Comparison of ENCODE assay signal across 11 mouse cellular contexts in genomic region chr5:110203164-110203895, GRCm38 (mm10). TPM values are rescaled to one million over a fixed set of nuclear protein-coding genes. Genes with fewer than 3 reads are reported as not detected.
DNase-seq lines count a peak whose midpoint lies in the region; ATAC-seq and TF ChIP-seq lines count a peak whose summit lies in the region.
"Had no signal": no experiment of that assay in that cellular context is flagged by ENCODE, and none has a peak within 500 bp of the region (broad histone marks: within the 10 kb centered on the region; RNA-seq: fewer than 3 reads in every experiment).

No protein-coding gene starts in this region.

- no peak for TF ChIP-seq EP300 in MEL (IDR thresholded peaks at IDR 0.05; ENCODE audit: low read depth in 1 of 2, low read length in 2 of 2)

- no peaks in the 10 kb centered on the region for H3K9me3 ChIP-seq in liver, embryonic 13.5 days (replicated peaks)
- no peaks in the 10 kb centered on the region for H3K9me3 ChIP-seq in liver, embryonic 11.5 days (ENCODE audit: control insufficient read depth, low read length)
- H3K9me3 ChIP-seq in MEL (replicated peaks; ENCODE audit: insufficient read depth, low read length), result no peaks in the 10 kb centered on the region
- H3K9me3 ChIP-seq in heart, embryonic 10.5 days, result no peaks in the 10 kb centered on the region
- H3K9me3 ChIP-seq: G1E; neural tube, embryonic 15.5 days had no signal

- TF ChIP-seq RAD21 in MEL (IDR thresholded peaks at IDR 0.05; ENCODE audit: low read depth, low read length), result peak; percentile 44

- peak; percentile 43 to 62 (median 44) for TF ChIP-seq CTCF in MEL (IDR thresholded peaks at IDR 0.05 in 2 of 3, conservative IDR thresholded peaks at IDR 0.05 in 1 of 3; ENCODE audit: control insufficient read depth in 1 of 3, insufficient read depth in 1 of 3, low read depth in 2 of 3, low read length in 3 of 3, poor library complexity in 1 of 3, severe bottlenecking in 1 of 3)

- H3K27me3 ChIP-seq in liver, embryonic 13.5 days, result no peaks in the 10 kb centered on the region
- H3K27me3 ChIP-seq in liver, embryonic 11.5 days (replicated peaks; ENCODE audit: control insufficient read depth, insufficient read depth, low read length), result no peaks in the 10 kb centered on the region
- no peaks in the 10 kb centered on the region for H3K27me3 ChIP-seq in MEL (ENCODE audit: control insufficient read depth in 1 of 2, insufficient read depth in 2 of 2, low read length in 2 of 2)
- no peaks in the 10 kb centered on the region for H3K27me3 ChIP-seq in heart, embryonic 10.5 days (ENCODE audit: insufficient read depth, poor library complexity, severe bottlenecking)
- H3K27me3 ChIP-seq: neural tube, embryonic 15.5 days had no signal

- no peaks in the 10 kb centered on the region for H3K79me2 ChIP-seq in MEL (ENCODE audit: control insufficient read depth, insufficient read depth, low read length, poor library complexity)

- no peak overlapping the region for H3K9ac ChIP-seq in liver, embryonic 13.5 days
- no peak overlapping the region for H3K9ac ChIP-seq in liver, embryonic 11.5 days (ENCODE audit: low read depth, low read length)
- H3K9ac ChIP-seq in MEL (ENCODE audit: control insufficient read depth, low read depth, low read length, poor library complexity, severe bottlenecking), result no peak overlapping the region
- H3K9ac ChIP-seq: neural tube, embryonic 15.5 days had no signal

- no peak for ATAC-seq in liver, embryonic 13.5 days (ENCODE audit: low read depth)
- no peak for ATAC-seq in liver, embryonic 11.5 days (replicated peaks; ENCODE audit: low FRiP score)
- ATAC-seq in megakaryocyte, adult 5-6 weeks (ENCODE audit: poor library complexity, severe bottlenecking), result 0 out of 2 replicates have a peak, but pooled peaks have one; percentile 21

- no peak overlapping the region for H3K4me2 ChIP-seq in liver, embryonic 13.5 days
- no peak overlapping the region for H3K4me2 ChIP-seq in liver, embryonic 11.5 days
- H3K4me2 ChIP-seq: neural tube, embryonic 15.5 days had no signal

- peaks cover 73% of the 10 kb centered on the region for H3K36me3 ChIP-seq in liver, embryonic 13.5 days
- H3K36me3 ChIP-seq in liver, embryonic 11.5 days (ENCODE audit: control insufficient read depth, insufficient read depth, low read length), result peaks cover 48% of the 10 kb centered on the region
- peaks cover 0 to 5% of the 10 kb centered on the region in 2 experiments; a peak in 2 of 4 replicates for H3K36me3 ChIP-seq in MEL (ENCODE audit: control insufficient read depth in 1 of 2, insufficient read depth in 2 of 2, low read length in 2 of 2)
- H3K36me3 ChIP-seq in heart, embryonic 10.5 days, result peaks cover 85% of the 10 kb centered on the region

- TF ChIP-seq POLR2A in MEL (IDR thresholded peaks at IDR 0.05; ENCODE audit: control insufficient read depth in 1 of 2, insufficient read depth in 1 of 2, low read depth in 1 of 2, low read length in 2 of 2, poor library complexity in 1 of 2), result no peak

- no peak overlapping the region for H3K4me3 ChIP-seq in liver, embryonic 13.5 days (replicated peaks)
- H3K4me3 ChIP-seq in liver, embryonic 11.5 days (ENCODE audit: low read depth, low read length), result no peak overlapping the region
- no peak overlapping the region for H3K4me3 ChIP-seq in MEL (ENCODE audit: control insufficient read depth in 1 of 2, insufficient read depth in 1 of 2, low read depth in 2 of 2, low read length in 2 of 2)
- H3K4me3 ChIP-seq in heart, embryonic 10.5 days, result no peak overlapping the region
- H3K4me3 ChIP-seq: neural tube, embryonic 15.5 days had no signal

- H3K4me1 ChIP-seq in liver, embryonic 13.5 days (replicated peaks), result no peaks in the 10 kb centered on the region
- H3K4me1 ChIP-seq in liver, embryonic 11.5 days (replicated peaks; ENCODE audit: control insufficient read depth, insufficient read depth, low read length), result no peaks in the 10 kb centered on the region
- no peaks in the 10 kb centered on the region for H3K4me1 ChIP-seq in MEL (ENCODE audit: control insufficient read depth in 1 of 2, insufficient read depth in 2 of 2, low read length in 2 of 2)
- H3K4me1 ChIP-seq in heart, embryonic 10.5 days, result no peaks in the 10 kb centered on the region
- H3K4me1 ChIP-seq: neural tube, embryonic 15.5 days had no signal

- DNase-seq in cerebellum, postnatal 25 days, result peak; percentile 10 to 19
- DNase-seq in cerebellum, adult 11-12 months, result no peak
- peak; percentile 2 for DNase-seq in liver, embryonic 13.5 days
- no peak for DNase-seq in liver, embryonic 11.5 days (ENCODE audit: low spot score)
- DNase-seq in MEL (ENCODE audit: low read depth, low spot score), result peak; percentile 37
- DNase-seq in urinary bladder, postnatal 25 days (ENCODE audit: low spot score), result no peak
- DNase-seq in heart, embryonic 10.5 days (ENCODE audit: low spot score), result no peak

- 80% methylated on average over 10 of the region's 10 CpGs for WGBS in liver, embryonic 13.5 days (ENCODE audit: insufficient replicate concordance)
- WGBS in liver, embryonic 11.5 days, result 91% methylated on average over 10 of the region's 10 CpGs
- 88% methylated on average over 10 of the region's 10 CpGs for WGBS in heart, embryonic 10.5 days

- H3K27ac ChIP-seq in liver, embryonic 13.5 days, result no peak overlapping the region
- H3K27ac ChIP-seq in liver, embryonic 11.5 days (ENCODE audit: low read depth, low read length), result no peak overlapping the region
- no peak overlapping the region for H3K27ac ChIP-seq in MEL (ENCODE audit: control insufficient read depth, low read depth, low read length)
- H3K27ac ChIP-seq in heart, embryonic 10.5 days, result no peak overlapping the region
- H3K27ac ChIP-seq: macrophage; neural tube, embryonic 15.5 days had no signal

TF ChIP-seq in MEL, 35 proteins besides CTCF, POLR2A, EP300 and RAD21:
- TF ChIP-seq E2F4 (IDR thresholded peaks at IDR 0.05; ENCODE audit: borderline replicate concordance, low read depth, low read length) (no peak), SMC3 (IDR thresholded peaks at IDR 0.05; ENCODE audit: low read depth, low read length) (peak; percentile 26; the same call in 1 of the 2 replicates), MAZ (IDR thresholded peaks at IDR 0.05; ENCODE audit: low read depth, low read length) (no peak)

RNA-seq across cellular contexts. Expression of gene Golga3, which starts 26.8 kb away (rescaled TPM):
- 6.7 and 7.9 TPM in 2 replicates for polyA plus RNA-seq in liver, embryonic 13.5 days (2015; fragmentation: Nextera tagmentation; extraction: Ambion mirVana)
- 19.2 and 20.4 TPM in 2 replicates for polyA plus RNA-seq in liver, embryonic 11.5 days (2014; fragmentation: Nextera tagmentation; extraction: Ambion mirVana)
- 16.3 and 17.4 TPM in 2 replicates for total RNA-seq in MEL (2012; rRNA removed)
- 10 to 100 TPM; 21.7 to 80.3 TPM for polyA plus RNA-seq in MEL (2012; ENCODE audit: insufficient read depth in 1 of 2, insufficient read length in 2 of 2, low read depth in 1 of 2, low replicate concordance in 2 of 2, missing spikeins in 1 of 2)
- total RNA-seq in megakaryocyte, adult 5-6 weeks (2015), result 11.9 and 12.6 TPM in 2 replicates
- total RNA-seq in megakaryocyte, adult 5-6 weeks (2017), result 22.7 and 24.6 TPM in 2 replicates
- polyA plus RNA-seq in heart, embryonic 10.5 days (2016; fragmentation: Nextera tagmentation; extraction: Ambion mirVana), result 20.6 and 22.3 TPM in 2 replicates

RNA-seq across cellular contexts. Expression of gene Ankle2, which starts 27.5 kb away (rescaled TPM):
- polyA plus RNA-seq in liver, embryonic 13.5 days (2015; fragmentation: Nextera tagmentation; extraction: Ambion mirVana), result 13.5 and 15.9 TPM in 2 replicates
- polyA plus RNA-seq in liver, embryonic 11.5 days (2014; fragmentation: Nextera tagmentation; extraction: Ambion mirVana), result 30.4 and 30.5 TPM in 2 replicates
- total RNA-seq in MEL (2012; rRNA removed), result 31.7 and 37.9 TPM in 2 replicates
- polyA plus RNA-seq in MEL (2012; ENCODE audit: insufficient read depth in 1 of 2, insufficient read length in 2 of 2, low read depth in 1 of 2, low replicate concordance in 2 of 2, missing spikeins in 1 of 2), result 100 to 1,000 TPM in 1 of 2 experiments, 10 to 100 TPM in 1; 29.5 to 270 TPM
- total RNA-seq in megakaryocyte, adult 5-6 weeks (2015), result 59.7 and 62.4 TPM in 2 replicates
- total RNA-seq in megakaryocyte, adult 5-6 weeks (2017), result 86.8 and 106 TPM in 2 replicates
- polyA plus RNA-seq in heart, embryonic 10.5 days (2016; fragmentation: Nextera tagmentation; extraction: Ambion mirVana), result 21.7 and 24.1 TPM in 2 replicates

Comparison
In these comparisons a context has a peak if more than half of its experiments do, and no peak if none do; other contexts are left out.
1. DNase-seq: peak in cerebellum, postnatal 25 days (2 of 2), liver, embryonic 13.5 days (single experiment) and MEL (single experiment); none in cerebellum, adult 11-12 months (single experiment), liver, embryonic 11.5 days (single experiment), urinary bladder, postnatal 25 days (single experiment) and heart, embryonic 10.5 days (single experiment).